Mouse (Mus musculus) embryonic facial prominence, embryonic 12.5 days (tissue): ENCODE measurements around the gene Fam3c. TPM values are rescaled to one million over a fixed set of nuclear protein-coding genes. Genes with fewer than 3 reads are reported as not detected.
A peak's percentile ranks its signal among the peaks of the same experiment; 100 is the strongest.

ENCODE experiments used
- ATAC-seq: fragments of 200-750 bp; cut with Nextera tagmentation; 2 replicates; pipeline ENCODE4 v1.8.0; 2017; ENCODE audit not compliant: insufficient number of reproducible peaks, insufficient read depth, low FRiP score, low TSS enrichment
- H3K27ac ChIP-seq: fragments of 300-500 bp; sonication (generic); 2 replicates; pipeline ENCODE4 v1.5.1; 2016; ENCODE audit warnings: mild to moderate bottlenecking
- H3K27me3 ChIP-seq: fragments of 300-500 bp; sonication (generic); 2 replicates; pipeline ENCODE4 v1.6.1; 2016; ENCODE audit warnings: mild to moderate bottlenecking, moderate library complexity
- H3K36me3 ChIP-seq: fragments of 300-500 bp; sonication (generic); 2 replicates; pipeline ENCODE4 v1.6.1; 2016; ENCODE audit warnings: mild to moderate bottlenecking
- H3K4me1 ChIP-seq: fragments of 300-500 bp; sonication (generic); 2 replicates; pipeline ENCODE4 v1.6.1; 2016
- H3K4me2 ChIP-seq: fragments of 300-500 bp; sonication (generic); replicated peaks from 2 replicates; pipeline ENCODE4 v1.6.1; 2016; ENCODE audit warnings: mild to moderate bottlenecking, moderate library complexity
- H3K4me3 ChIP-seq: fragments of 300-500 bp; sonication (generic); 2 replicates; pipeline ENCODE4 v1.5.1; 2016; ENCODE audit warnings: mild to moderate bottlenecking
- H3K9ac ChIP-seq: fragments of 300-500 bp; sonication (generic); 2 replicates; pipeline ENCODE4 v1.6.1; 2016; ENCODE audit warnings: mild to moderate bottlenecking, moderate library complexity
- H3K9me3 ChIP-seq: fragments of 300-500 bp; sonication (generic); 2 replicates; pipeline ENCODE4 v1.6.1; 2016; ENCODE audit warnings: mild to moderate bottlenecking, moderate library complexity
- WGBS: fragments of 180-500 bp; shearing (Covaris S2); methylation state at CpG from one replicate; pipeline ENCODE4 v1.1.7; 2016; 5-methylcytosine and 5-hydroxymethylcytosine counted together
- polyA plus RNA-seq: library from polyadenylated mRNA; unstranded; fragments of >200 nt; fragmentation: Nextera tagmentation; extraction: Ambion mirVana; gene quantifications from 2 replicates; pipeline ENCODE4 v1.2.1, GENCODE M21; 2016

Fam3c gene
- polyA plus RNA-seq, 1 experiment from 2014 or later: 49.3 TPM

DNA sequence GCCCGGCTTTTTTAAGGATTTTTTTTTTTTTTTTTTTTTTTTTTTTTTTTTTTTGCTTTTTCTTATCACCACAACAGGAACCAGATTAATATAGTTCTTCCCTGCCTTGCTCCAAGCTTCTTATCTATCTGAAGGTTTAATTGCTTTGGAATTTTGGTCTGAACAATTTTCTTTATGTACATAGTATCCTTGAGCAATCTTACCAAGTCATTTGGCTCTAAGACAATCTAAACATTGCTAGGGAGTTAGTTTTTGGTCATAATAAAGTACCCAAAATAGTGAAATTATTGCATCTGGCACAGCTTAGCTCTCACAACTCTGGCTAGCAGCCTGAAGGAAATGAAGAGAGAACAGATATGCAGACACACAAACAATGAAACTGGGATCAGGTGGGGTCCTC lies 23.8 kb upstream of the Fam3c start:
- Histone ChIP-seq H3K27me3 (no peaks in the 10 kb centered on the region), H3K27ac (no peak overlapping the region), H3K9ac (no peak overlapping the region), H3K4me3 (no peak overlapping the region), H3K4me2 (no peak overlapping the region), H3K4me1 (no peaks in the 10 kb centered on the region), H3K9me3 (no peaks in the 10 kb centered on the region), H3K36me3 (no peaks in the 10 kb centered on the region)
- 82% methylated on average over 1 of the region's 1 CpGs for WGBS
- ATAC-seq: no peak

DNA sequence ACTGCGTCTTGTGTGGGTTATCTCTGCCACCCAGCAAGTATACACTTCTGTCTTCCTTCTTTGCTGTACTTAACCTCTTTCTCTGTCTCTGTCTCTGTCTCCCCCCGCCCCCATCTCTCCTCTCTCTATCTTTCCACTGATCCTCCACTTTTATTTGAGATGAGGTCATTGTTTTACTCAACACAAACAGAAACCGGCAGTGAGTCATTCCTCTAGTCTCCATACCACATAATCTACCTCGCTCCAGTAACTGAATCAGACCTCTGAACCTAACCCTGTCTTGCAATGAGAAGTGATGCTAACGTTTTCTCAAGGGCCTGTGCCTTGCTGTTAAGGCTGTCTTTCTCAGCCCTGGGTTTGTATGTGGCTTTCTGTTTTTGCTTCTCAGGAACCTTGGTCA lies 22.4 kb upstream of the Fam3c start:
- no peak overlapping the region for H3K4me3 ChIP-seq
- H3K4me1 ChIP-seq: no peaks in the 10 kb centered on the region
- no peak overlapping the region for H3K9ac ChIP-seq
- WGBS: 75% methylated on average over 5 of the region's 5 CpGs
- H3K27ac ChIP-seq: no peak overlapping the region
- no peaks in the 10 kb centered on the region for H3K9me3 ChIP-seq
- H3K36me3 ChIP-seq: no peaks in the 10 kb centered on the region
- H3K27me3 ChIP-seq: no peaks in the 10 kb centered on the region
- no peak for ATAC-seq
- no peak overlapping the region for H3K4me2 ChIP-seq

DNA sequence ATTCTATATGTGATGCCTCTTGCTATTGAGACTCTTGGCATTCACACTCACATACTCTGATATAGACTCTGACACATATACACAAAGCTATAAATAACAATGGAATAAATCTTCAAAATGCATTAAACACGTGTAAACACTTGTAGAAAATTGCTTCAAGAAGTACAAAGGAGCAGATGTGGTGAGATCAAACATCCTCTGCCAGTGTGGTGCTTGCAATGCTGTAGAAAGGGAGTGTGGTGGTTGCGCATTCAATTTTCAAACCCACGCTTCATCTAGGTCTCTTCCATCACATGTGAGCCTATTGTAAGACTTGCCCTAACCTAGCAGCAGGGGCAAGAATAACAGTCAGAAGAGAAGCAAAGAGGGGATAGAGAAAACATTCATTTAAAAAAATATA lies 18.7 kb upstream of the Fam3c start:
- WGBS: 73% methylated on average over 3 of the region's 3 CpGs
- ATAC-seq: no peak
- no peak overlapping the region for H3K4me2 ChIP-seq
- H3K4me3 ChIP-seq: no peak overlapping the region
- no peak overlapping the region for H3K9ac ChIP-seq
- no peaks in the 10 kb centered on the region for H3K27me3 ChIP-seq
- no peaks in the 10 kb centered on the region for H3K9me3 ChIP-seq
- H3K4me1 ChIP-seq: no peaks in the 10 kb centered on the region
- no peaks in the 10 kb centered on the region for H3K36me3 ChIP-seq
- no peak overlapping the region for H3K27ac ChIP-seq

DNA sequence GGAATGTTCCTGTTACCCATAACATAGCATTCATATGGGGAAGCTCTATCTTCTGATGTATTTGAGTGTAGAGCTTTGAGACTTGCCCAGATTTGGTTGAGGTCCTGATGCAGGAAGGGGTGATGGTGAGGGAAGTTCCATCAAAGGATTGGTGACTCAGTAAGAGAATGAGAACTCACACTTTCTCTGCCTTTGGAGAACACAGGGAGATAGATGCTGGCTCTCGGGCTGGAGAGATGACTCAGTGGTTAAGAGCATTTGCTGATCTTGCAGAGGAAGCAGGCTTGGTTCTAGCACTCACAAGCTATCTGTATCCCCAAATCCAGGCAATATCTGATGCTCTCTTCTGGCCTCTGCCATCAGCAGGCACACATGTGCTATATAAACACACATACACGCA lies 17.4 kb upstream of the Fam3c start:
- Histone ChIP-seq H3K4me3 (no peak overlapping the region), H3K9ac (no peak overlapping the region), H3K4me1 (no peaks in the 10 kb centered on the region), H3K27ac (no peak overlapping the region), H3K4me2 (no peak overlapping the region), H3K9me3 (no peaks in the 10 kb centered on the region), H3K36me3 (no peaks in the 10 kb centered on the region), H3K27me3 (no peaks in the 10 kb centered on the region)
- WGBS: 89% methylated on average over 2 of the region's 2 CpGs
- ATAC-seq: no peak

DNA sequence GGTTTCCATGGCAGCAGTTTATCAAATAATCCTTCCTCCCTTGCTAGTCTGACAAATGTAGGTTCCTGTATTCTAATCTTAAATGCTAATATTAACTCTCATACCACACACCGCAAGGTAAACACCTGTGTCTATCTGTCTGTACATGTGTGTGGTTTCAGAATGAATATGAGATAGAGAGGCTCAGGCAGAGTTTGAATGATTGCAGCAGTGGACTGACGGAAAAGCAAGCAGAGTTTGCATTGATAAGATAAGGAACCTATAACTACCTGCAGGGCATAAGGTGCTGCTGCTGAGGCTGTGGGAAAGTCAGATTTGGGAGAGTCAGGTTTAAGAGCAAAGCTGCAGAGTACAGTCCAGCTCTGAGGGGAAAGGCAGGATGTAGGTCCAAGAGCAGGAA lies 10.9 kb upstream of the Fam3c start:
- Histone ChIP-seq H3K4me3 (no peak overlapping the region), H3K4me1 (no peaks in the 10 kb centered on the region), H3K36me3 (no peaks in the 10 kb centered on the region), H3K9ac (no peak overlapping the region), H3K9me3 (no peaks in the 10 kb centered on the region), H3K27me3 (no peaks in the 10 kb centered on the region), H3K27ac (no peak overlapping the region), H3K4me2 (no peak overlapping the region)
- no peak for ATAC-seq
- 85% methylated on average over 2 of the region's 2 CpGs for WGBS

DNA sequence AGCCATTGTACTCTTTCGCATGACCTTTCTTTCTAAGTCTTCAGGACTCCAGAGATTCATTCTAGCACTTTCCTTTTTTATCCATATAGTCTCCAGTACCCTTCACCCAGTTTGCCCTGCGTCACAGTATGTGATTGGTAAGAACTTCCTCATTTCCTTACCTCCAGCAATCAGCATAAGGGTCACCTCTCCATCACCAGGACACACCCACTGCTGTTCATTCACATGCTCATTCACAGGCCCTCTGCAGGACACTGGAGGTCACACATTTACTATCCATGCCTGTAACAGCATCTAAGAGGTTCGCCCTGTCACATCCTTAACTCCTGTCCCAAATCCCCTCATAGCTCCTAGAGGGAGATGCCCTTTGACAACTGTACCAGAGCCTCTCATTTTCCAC lies 7.5 kb upstream of the Fam3c start:
- Histone ChIP-seq H3K36me3 (no peaks in the 10 kb centered on the region), H3K4me2 (no peak overlapping the region), H3K27me3 (no peaks in the 10 kb centered on the region), H3K9me3 (no peaks in the 10 kb centered on the region), H3K4me3 (no peak overlapping the region), H3K4me1 (peaks cover 4% of the 10 kb centered on the region; the same call in 1 of the 2 replicates), H3K27ac (no peak overlapping the region), H3K9ac (no peak overlapping the region)
- no peak for ATAC-seq
- 80% methylated on average over 3 of the region's 3 CpGs for WGBS

DNA sequence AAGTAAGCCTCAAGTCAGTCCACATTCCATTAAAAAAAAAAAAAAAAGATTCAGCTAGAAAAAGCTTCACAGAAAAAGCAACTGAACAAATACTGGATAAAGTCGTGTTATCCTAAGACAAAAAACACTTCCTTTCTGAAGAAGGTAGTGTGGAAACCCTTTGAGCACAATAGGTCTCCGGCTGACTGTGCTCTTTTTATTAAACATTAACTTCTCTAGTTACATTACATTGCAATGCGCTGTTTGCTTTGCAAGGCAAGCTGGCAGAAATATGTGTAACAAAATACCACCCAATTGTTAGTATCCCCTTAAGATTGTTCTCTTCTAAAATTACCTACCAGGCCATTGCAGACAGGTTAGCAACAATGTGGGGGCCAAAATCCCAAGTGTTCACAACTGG lies 5.9 kb upstream of the Fam3c start:
- Histone ChIP-seq H3K9ac (no peak overlapping the region), H3K36me3 (no peaks in the 10 kb centered on the region), H3K4me3 (no peak overlapping the region), H3K27ac (no peak overlapping the region), H3K9me3 (no peaks in the 10 kb centered on the region), H3K4me1 (peaks cover 4% of the 10 kb centered on the region; the same call in 1 of the 2 replicates), H3K27me3 (no peaks in the 10 kb centered on the region), H3K4me2 (no peak overlapping the region)
- WGBS: 38% methylated on average over 3 of the region's 3 CpGs
- no peak for ATAC-seq

DNA sequence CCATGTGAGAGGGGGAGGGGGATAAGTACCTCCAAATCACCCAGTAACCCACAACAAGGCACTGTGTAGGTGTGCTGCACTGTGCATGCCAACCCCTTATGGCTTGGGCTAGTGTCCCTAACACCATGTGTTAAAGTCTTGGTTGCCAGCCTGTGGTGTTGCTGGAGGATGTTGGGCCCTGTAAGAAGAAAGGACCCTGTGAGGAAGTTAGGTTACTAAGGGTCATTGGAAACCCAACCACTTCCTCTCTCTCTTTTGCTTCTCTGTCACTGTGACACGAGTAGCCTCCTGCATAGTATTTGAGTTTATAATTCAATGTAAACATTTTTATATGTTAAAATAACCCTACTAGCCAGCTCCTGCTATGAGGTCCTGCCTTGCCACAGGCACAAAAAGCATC lies 3.0 kb upstream of the Fam3c start:
- H3K9me3 ChIP-seq: no peaks in the 10 kb centered on the region
- H3K4me3 ChIP-seq: no peak overlapping the region
- 41% methylated on average over 1 of the region's 1 CpGs for WGBS
- H3K4me2 ChIP-seq: no peak overlapping the region
- no peak overlapping the region for H3K9ac ChIP-seq
- H3K27me3 ChIP-seq: no peaks in the 10 kb centered on the region
- no peak for ATAC-seq
- H3K36me3 ChIP-seq: no peaks in the 10 kb centered on the region
- no peak overlapping the region for H3K27ac ChIP-seq
- peaks cover 8% of the 10 kb centered on the region for H3K4me1 ChIP-seq

DNA sequence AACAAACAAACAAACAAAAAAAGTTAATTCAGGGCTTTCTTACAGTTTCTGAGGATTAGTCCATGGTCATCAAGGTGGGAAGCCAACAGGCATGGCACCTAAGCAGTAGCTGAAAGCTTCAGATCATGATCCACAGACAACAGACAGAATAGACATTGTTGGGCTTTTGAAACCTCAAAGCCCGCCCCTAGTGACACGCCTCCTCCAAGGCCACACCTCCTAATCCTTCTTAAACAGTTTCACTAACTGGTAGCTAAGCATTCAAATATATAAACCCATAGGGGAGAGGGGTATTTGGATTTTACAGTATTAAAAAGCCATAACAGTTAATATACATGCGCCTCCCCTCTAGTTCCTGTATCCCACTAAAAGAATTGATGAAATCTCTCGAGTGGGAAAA lies 1.3 kb upstream of the Fam3c start:
- no peak for ATAC-seq
- no peaks in the 10 kb centered on the region for H3K9me3 ChIP-seq
- peaks cover 9% of the 10 kb centered on the region for H3K4me1 ChIP-seq
- H3K36me3 ChIP-seq: no peaks in the 10 kb centered on the region
- 99% methylated on average over 4 of the region's 4 CpGs for WGBS
- no peak overlapping the region for H3K9ac ChIP-seq
- no peak overlapping the region for H3K4me3 ChIP-seq
- no peaks in the 10 kb centered on the region for H3K27me3 ChIP-seq
- no peak overlapping the region for H3K4me2 ChIP-seq
- no peak overlapping the region for H3K27ac ChIP-seq

DNA sequence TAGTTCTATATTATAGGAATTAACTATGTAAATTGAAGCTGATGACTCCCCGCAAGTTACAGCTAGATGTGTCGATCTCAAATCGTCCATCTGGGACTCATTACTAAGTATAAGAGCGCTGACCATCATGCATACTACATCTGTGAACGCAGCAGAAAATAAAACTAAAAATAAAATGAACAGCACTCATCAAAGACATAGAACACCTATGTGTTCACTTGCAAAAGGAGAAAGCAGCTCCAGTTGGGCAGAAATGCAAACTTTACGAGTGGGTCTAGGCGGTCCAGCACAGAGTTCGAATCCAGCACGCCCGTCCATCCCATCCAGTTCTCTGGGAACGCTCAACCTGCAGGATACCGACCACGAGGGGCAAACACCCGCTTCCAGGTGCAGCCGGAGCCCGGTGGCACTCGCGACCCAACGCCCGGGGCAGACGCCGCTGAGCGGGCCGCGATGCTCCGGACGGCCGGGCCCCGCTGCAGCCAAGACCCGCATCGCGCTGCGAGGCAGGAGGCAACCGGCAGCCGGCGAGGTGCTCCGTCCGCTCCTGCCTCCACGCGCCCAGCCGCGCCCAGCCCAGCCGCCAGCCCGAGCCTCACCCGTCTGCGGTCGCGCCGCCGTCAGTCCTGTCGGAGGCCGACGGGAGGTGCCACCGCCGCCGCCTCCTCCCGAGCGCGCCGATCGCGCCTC lies 502 bp downstream of the Fam3c start:
- peak overlapping the region; percentile 75 for H3K4me3 ChIP-seq
- peak overlapping the region; percentile 83 for H3K27ac ChIP-seq
- H3K4me1 ChIP-seq: peaks cover 5% of the 10 kb centered on the region; the same call in 1 of the 2 replicates
- H3K36me3 ChIP-seq: no peaks in the 10 kb centered on the region
- WGBS: 1% methylated on average over 52 of the region's 62 CpGs
- peak overlapping the region; percentile 81 for H3K9ac ChIP-seq
- no peaks in the 10 kb centered on the region for H3K27me3 ChIP-seq
- H3K4me2 ChIP-seq: peak overlapping the region; percentile 55
- peak; percentile 83 for ATAC-seq
- no peaks in the 10 kb centered on the region for H3K9me3 ChIP-seq

DNA sequence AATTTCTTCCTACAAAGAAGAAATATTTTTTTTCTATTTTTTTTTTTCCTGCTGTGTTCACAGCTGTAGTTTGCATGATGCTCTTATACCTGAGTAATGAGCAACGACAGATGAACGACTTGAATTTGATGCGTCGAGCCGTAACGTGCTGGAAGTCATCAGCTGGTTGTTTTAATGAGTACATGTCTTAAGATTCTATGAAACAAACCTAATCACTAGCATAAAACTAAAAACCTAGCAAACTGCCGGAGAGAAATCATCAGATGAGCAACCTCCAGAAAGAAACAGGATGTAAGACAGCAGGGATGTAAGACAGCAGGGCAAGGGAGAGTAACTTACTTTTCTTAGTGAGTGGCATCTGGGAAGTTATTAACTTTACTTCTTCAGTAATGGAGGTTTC lies 1.4 kb downstream of the Fam3c start:
- WGBS: 74% methylated on average over 7 of the region's 7 CpGs
- Histone ChIP-seq H3K27ac (no peak overlapping the region), H3K9me3 (no peaks in the 10 kb centered on the region), H3K36me3 (no peaks in the 10 kb centered on the region), H3K4me1 (peaks cover 5% of the 10 kb centered on the region; the same call in 1 of the 2 replicates), H3K4me3 (peak overlapping the region; percentile 75), H3K9ac (no peak overlapping the region), H3K27me3 (no peaks in the 10 kb centered on the region), H3K4me2 (peak overlapping the region; percentile 55)
- no peak for ATAC-seq

DNA sequence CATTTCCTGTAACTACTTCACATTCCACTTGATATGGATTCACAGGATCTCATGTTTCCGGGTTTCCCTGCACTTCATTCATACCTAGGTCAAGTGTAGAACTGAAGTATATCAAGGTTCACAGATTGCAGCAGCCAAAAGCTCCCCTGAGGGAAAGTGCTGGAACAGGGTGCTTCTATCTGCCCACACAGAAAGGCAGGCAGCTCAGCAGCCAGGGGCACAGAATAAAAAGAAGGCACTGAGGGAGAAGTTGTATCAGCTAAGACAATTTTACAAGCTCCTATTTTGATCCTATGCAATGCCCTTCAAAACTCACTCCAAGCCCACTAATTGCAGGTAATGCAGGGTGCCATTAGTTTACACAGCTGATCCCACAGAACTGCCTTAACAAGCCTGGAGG lies 2.0 kb downstream of the Fam3c start:
- no peak overlapping the region for H3K9ac ChIP-seq
- H3K36me3 ChIP-seq: no peaks in the 10 kb centered on the region
- H3K4me1 ChIP-seq: peaks cover 5% of the 10 kb centered on the region; the same call in 1 of the 2 replicates
- no peak overlapping the region for H3K4me3 ChIP-seq
- H3K9me3 ChIP-seq: no peaks in the 10 kb centered on the region
- no peak overlapping the region for H3K27ac ChIP-seq
- ATAC-seq: no peak
- no peaks in the 10 kb centered on the region for H3K27me3 ChIP-seq
- WGBS: 46% methylated on average over 1 of the region's 1 CpGs
- peak overlapping the region; percentile 55; the same call in 1 of the 2 replicates for H3K4me2 ChIP-seq
